28 mouse cellular contexts compared by ENCODE assay signal in genomic region chr19:45531554-45531953, GRCm38 (mm10). TPM values are rescaled to one million over a fixed set of nuclear protein-coding genes. Genes with fewer than 3 reads are reported as not detected.
DNase-seq lines count a peak whose midpoint lies in the region; ATAC-seq and TF ChIP-seq lines count a peak whose summit lies in the region.
"Had no signal": no experiment of that assay in that cellular context is flagged by ENCODE, and none has a peak within 500 bp of the region (broad histone marks: within the 10 kb centered on the region; RNA-seq: fewer than 3 reads in every experiment).

No protein-coding gene starts in this region.

- TF ChIP-seq EP300 in heart, adult 2 months (IDR thresholded peaks at IDR 0.05; ENCODE audit: insufficient read depth, low read depth, low read length) = no peak

- peak; percentile 74 for DNase-seq in heart, adult 11 months
- DNase-seq in heart, adult 18-20 months = no peak
- DNase-seq in heart, adult 2 months = no peak
- DNase-seq in heart, postnatal 25 days (ENCODE audit: low spot score) = no peak
- peak; percentile 23 for DNase-seq in kidney, postnatal 14 days
- no peak for DNase-seq in kidney, postnatal 25 days
- DNase-seq: adrenal gland, adult 8-10 months; adrenal gland, postnatal 25 days; cerebellum, adult 11-12 months; cerebellum, adult 8-10 months; cerebellum, postnatal 10 days; cerebellum, postnatal 36 days; embryo, embryonic 11 days; gastrocnemius, postnatal 25 days; kidney, adult 11 months; kidney, adult 8-10 months had no signal

- H3K27ac ChIP-seq in heart, embryonic 12.5 days (ENCODE audit: poor library complexity, severe bottlenecking) = peak overlapping the region; percentile 66
- no peak overlapping the region for H3K27ac ChIP-seq in heart, adult 2 months
- H3K27ac ChIP-seq in heart, embryonic 15.5 days = peak overlapping the region; percentile 81
- H3K27ac ChIP-seq: embryonic facial prominence, embryonic 10.5 days; embryonic facial prominence, embryonic 13.5 days; forebrain, embryonic 12.5 days; forebrain, embryonic 15.5 days; hindbrain, embryonic 10.5 days; hindbrain, embryonic 13.5 days; intestine, embryonic 15.5 days had no signal

- intact Hi-C loops in heart, adult 2 months (cut with DNase I) = no loop called here
- intact Hi-C loops in heart, postnatal 25 days (cut with DNase I) = no loop called here

- H3K9me3 ChIP-seq in heart, embryonic 12.5 days (replicated peaks) = no peaks in the 10 kb centered on the region
- H3K9me3 ChIP-seq in heart, embryonic 15.5 days (replicated peaks) = no peaks in the 10 kb centered on the region
- H3K9me3 ChIP-seq: embryonic facial prominence, embryonic 10.5 days; embryonic facial prominence, embryonic 13.5 days; forebrain, embryonic 12.5 days; forebrain, embryonic 15.5 days; hindbrain, embryonic 10.5 days; hindbrain, embryonic 13.5 days; intestine, embryonic 15.5 days had no signal

- TF ChIP-seq CTCF in heart, adult 2 months (IDR thresholded peaks at IDR 0.05) = no peak

- WGBS in heart, embryonic 12.5 days = 47% methylated on average over 6 of the region's 6 CpGs
- 76% methylated on average over 6 of the region's 6 CpGs for WGBS in heart, adult 2 months
- WGBS in heart, embryonic 15.5 days = 41% methylated on average over 6 of the region's 6 CpGs

- ATAC-seq in heart, embryonic 12.5 days (ENCODE audit: insufficient number of reproducible peaks, low FRiP score) = no peak
- ATAC-seq in heart, embryonic 15.5 days (replicated peaks; ENCODE audit: insufficient number of reproducible peaks, insufficient read depth, low FRiP score, low read depth) = 0 out of 2 replicates have a peak, but pooled peaks have one; percentile 54
- ATAC-seq: activated CD4-positive, CD25-positive, alpha-beta regulatory T cell, adult 4 months; forebrain, embryonic 15.5 days; hindbrain, embryonic 16.5 days; intestine, embryonic 15.5 days had no signal

- no peak overlapping the region for H3K4me3 ChIP-seq in heart, embryonic 12.5 days
- H3K4me3 ChIP-seq in heart, adult 2 months = no peak overlapping the region
- no peak overlapping the region for H3K4me3 ChIP-seq in heart, embryonic 15.5 days
- H3K4me3 ChIP-seq: embryonic facial prominence, embryonic 10.5 days; embryonic facial prominence, embryonic 13.5 days; erythroblast, embryonic 14.5 days; forebrain, embryonic 12.5 days; forebrain, embryonic 15.5 days; hindbrain, embryonic 10.5 days; hindbrain, embryonic 13.5 days; intestine, embryonic 15.5 days had no signal

- H3K4me1 ChIP-seq in heart, embryonic 12.5 days (replicated peaks) = peaks cover 38% of the 10 kb centered on the region
- H3K4me1 ChIP-seq in heart, adult 2 months (ENCODE audit: control insufficient read depth, insufficient read depth, low read length) = peaks cover 2% of the 10 kb centered on the region; the same call in 1 of the 2 replicates
- peaks cover 33% of the 10 kb centered on the region for H3K4me1 ChIP-seq in heart, embryonic 15.5 days (replicated peaks)
- H3K4me1 ChIP-seq: embryonic facial prominence, embryonic 13.5 days; intestine, embryonic 15.5 days had no signal

- TF ChIP-seq POLR2A in heart, adult 2 months (IDR thresholded peaks at IDR 0.05; ENCODE audit: insufficient read depth, low read depth, low read length) = no peak

- peaks cover 32% of the 10 kb centered on the region for H3K36me3 ChIP-seq in heart, embryonic 12.5 days
- no peaks in the 10 kb centered on the region for H3K36me3 ChIP-seq in heart, adult 2 months (ENCODE audit: control insufficient read depth, insufficient read depth, low read length)
- H3K36me3 ChIP-seq in heart, embryonic 15.5 days = peaks cover 20% of the 10 kb centered on the region

- H3K9ac ChIP-seq in heart, embryonic 12.5 days = no peak overlapping the region
- H3K9ac ChIP-seq in heart, adult 2 months (ENCODE audit: low read depth, low read length) = no peak overlapping the region
- H3K9ac ChIP-seq in heart, embryonic 15.5 days = no peak overlapping the region
- H3K9ac ChIP-seq: embryonic facial prominence, embryonic 13.5 days; forebrain, embryonic 12.5 days; forebrain, embryonic 15.5 days; hindbrain, embryonic 13.5 days; intestine, embryonic 15.5 days had no signal

- H3K27me3 ChIP-seq in heart, embryonic 12.5 days (replicated peaks) = peaks cover 27% of the 10 kb centered on the region
- no peaks in the 10 kb centered on the region for H3K27me3 ChIP-seq in heart, adult 2 months (ENCODE audit: control insufficient read depth, insufficient read depth, low read length)
- H3K27me3 ChIP-seq in heart, embryonic 15.5 days = no peaks in the 10 kb centered on the region
- H3K27me3 ChIP-seq: embryonic facial prominence, embryonic 13.5 days; forebrain, embryonic 15.5 days; intestine, embryonic 15.5 days had no signal

- H3K4me2 ChIP-seq in heart, embryonic 12.5 days = no peak overlapping the region
- no peak overlapping the region for H3K4me2 ChIP-seq in heart, embryonic 15.5 days
- H3K4me2 ChIP-seq: embryonic facial prominence, embryonic 13.5 days; forebrain, embryonic 12.5 days; forebrain, embryonic 15.5 days; hindbrain, embryonic 13.5 days; intestine, embryonic 15.5 days had no signal

- no peaks in the 10 kb centered on the region for H3K79me2 ChIP-seq in heart, adult 2 months (replicated peaks; ENCODE audit: control insufficient read depth, insufficient read depth, low read length)

RNA-seq across cellular contexts. Expression of gene Poll, which starts 28.8 kb away (rescaled TPM):
- total RNA-seq in heart, adult 18-20 months (2021) = 10 to 100 TPM; 10.3 to 10.4 TPM
- polyA plus RNA-seq in heart, embryonic 12.5 days (2016; fragmentation: Nextera tagmentation; extraction: Ambion mirVana) = 15.0 and 15.4 TPM in 2 replicates
- 1 to 10 TPM; 9.7 to 9.8 TPM for total RNA-seq in heart, adult 2 months (2021)
- 9.5 and 10.7 TPM in 2 replicates for polyA plus RNA-seq in heart, adult 2 months (2012; rRNA removed)
- 11.5 and 14.7 TPM in 2 replicates for polyA plus RNA-seq in heart, embryonic 15.5 days (2015; fragmentation: Nextera tagmentation; extraction: Ambion mirVana)
- total RNA-seq in heart, postnatal 25 days (2021) = 10 to 100 TPM in 1 of 2 experiments, 1 to 10 TPM in 1; 9.3 to 10.2 TPM

RNA-seq across cellular contexts. Expression of gene Gm17018, which starts 28.9 kb away (rescaled TPM):
- total RNA-seq in heart, adult 18-20 months (2021) = 10 to 100 TPM; 19.8 to 19.9 TPM
- 33.6 and 36.0 TPM in 2 replicates for polyA plus RNA-seq in heart, embryonic 12.5 days (2016; fragmentation: Nextera tagmentation; extraction: Ambion mirVana)
- 10 to 100 TPM; 22.1 to 22.4 TPM for total RNA-seq in heart, adult 2 months (2021)
- polyA plus RNA-seq in heart, adult 2 months (2012; rRNA removed) = 6.1 and 10.2 TPM in 2 replicates
- polyA plus RNA-seq in heart, embryonic 15.5 days (2015; fragmentation: Nextera tagmentation; extraction: Ambion mirVana) = 28.3 and 29.3 TPM in 2 replicates
- 10 to 100 TPM; 19.5 to 21.5 TPM for total RNA-seq in heart, postnatal 25 days (2021)

Comparison
In these comparisons a context has a peak if more than half of its experiments do, and no peak if none do; other contexts are left out.
1. DNase-seq: peak in heart, adult 11 months (single experiment) and kidney, postnatal 14 days (single experiment); none in heart, adult 18-20 months (0 of 2), heart, adult 2 months (0 of 2), heart, postnatal 25 days (single experiment) and kidney, postnatal 25 days (0 of 2).